Mouse (Mus musculus): ENCODE measurements around the gene Esyt3.

Gene Esyt3

DNA sequence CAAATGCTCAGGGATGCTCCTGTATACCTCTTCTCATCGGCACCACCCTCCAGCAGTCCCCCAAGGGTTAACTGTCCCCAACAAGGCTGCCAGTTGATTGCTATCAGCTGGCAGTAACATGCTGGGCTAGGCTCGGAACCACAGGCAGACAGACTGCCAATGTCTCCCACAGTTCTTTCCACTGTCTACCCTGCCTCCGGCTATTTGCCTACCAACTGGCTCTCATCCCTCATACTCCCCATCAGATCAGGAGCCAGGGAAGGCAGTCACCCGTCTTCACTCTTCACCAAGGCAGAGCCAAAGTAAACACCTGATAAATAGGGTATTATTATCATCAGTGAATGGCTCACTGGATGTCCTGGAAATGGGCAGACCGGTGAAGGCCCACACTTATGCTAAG is 3.6 kb downstream of the Esyt3 start:
- no peak for DNase-seq (ENCODE audit: low spot score)

DNA sequence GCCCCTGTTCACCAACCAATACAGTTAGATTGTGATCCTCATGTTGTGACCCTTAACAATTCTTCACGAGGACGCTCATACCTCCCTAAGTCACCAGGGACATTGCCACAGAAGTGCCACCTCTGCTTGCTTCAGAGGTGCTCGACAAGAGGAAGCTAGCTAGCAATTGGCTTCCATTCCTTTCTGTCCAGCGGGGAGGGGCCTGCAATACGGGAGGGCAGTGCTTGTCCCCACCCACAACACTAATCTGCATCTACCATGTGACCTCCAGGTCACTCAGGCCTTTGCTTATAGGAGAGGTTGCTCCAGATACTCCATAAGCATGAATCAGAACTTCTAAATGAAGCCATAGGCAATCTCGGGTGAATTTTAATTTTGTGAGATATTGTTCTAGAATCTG is 5.0 kb downstream of the Esyt3 start:
- DNase-seq (ENCODE audit: low spot score): no peak

DNA sequence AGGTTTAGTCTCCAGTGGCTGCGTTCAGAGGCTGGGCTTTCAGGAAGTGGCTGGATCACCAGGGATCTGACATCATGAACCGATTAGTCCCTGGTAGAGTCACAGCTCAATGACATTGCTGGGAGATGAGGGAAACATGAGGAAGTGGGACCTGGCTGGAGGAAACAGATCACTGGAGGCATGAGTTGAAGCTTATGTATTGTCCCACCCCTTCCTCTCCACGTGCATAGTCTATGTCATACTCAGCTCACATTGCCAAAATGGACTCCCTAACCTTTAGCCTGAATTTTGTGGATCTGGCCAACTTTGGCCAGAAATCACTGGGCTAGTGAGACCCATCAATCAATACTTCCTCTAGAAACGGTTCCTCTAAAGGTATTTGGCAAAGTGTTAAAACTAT is 5.4 kb downstream of the Esyt3 start:
- no peak for DNase-seq (ENCODE audit: low spot score)

DNA sequence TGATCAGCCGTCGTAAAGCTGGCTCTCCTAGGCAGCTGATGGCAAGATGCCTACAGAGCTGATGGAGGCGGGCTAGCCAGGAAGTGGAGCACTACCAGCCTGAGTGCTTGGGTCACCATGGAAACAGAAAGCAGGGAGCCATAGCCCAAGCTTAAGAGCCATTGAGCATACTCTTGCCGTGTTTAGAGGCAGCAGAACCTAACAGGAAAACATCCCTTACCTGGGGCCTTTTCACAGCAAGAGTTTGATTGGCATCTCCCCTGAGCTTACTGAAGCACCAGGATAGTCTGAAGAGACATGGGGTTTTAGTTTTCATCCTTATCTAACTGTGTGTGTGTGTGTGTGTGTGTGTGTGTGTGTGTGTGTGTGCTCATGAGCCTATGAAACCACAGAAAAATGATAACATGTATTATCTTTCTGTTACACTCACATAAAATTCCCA is 13.0 kb downstream of the Esyt3 start:
- no peak for DNase-seq (ENCODE audit: low spot score)

DNA sequence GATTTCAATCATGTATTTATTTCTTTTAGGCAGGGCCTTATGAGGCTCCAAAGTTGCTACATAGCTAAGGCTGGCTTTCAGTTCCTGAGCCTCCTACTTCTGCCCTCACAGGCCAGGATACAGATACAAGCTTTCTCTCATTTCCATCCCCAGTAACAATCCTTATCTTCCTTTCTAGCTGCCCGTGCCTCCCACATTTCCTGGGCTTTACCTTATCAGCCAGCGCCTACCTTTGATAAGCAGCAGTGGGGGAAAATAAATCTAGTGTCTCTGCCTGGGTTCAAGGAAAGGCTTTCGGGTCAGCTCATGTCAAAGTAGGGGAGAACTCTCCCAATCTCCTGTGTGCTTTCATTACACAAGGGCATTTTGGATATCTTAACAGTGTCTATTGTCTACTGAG is 16.8 kb downstream of the Esyt3 start:
- DNase-seq (ENCODE audit: low spot score): no peak

DNA sequence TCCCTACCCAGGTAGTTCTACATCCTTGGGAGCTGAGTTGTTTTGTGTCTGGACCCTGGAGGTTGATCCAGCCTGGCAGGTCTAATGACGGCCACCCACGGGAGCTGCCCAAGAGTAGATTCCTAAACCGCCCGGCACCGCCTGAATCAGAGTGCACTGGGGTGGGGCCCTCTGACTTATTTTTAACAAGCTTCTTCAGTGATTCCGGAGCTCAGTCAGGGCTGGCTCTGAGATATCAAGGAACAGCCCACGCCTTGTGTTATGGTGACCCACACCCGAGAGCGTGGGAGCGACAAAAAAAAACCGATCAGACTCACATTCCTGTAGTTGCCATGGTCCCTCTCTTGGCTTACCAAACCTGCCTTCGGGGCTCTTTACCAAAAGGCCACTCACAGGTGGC is 18.2 kb downstream of the Esyt3 start:
- no peak for DNase-seq (ENCODE audit: low spot score)

DNA sequence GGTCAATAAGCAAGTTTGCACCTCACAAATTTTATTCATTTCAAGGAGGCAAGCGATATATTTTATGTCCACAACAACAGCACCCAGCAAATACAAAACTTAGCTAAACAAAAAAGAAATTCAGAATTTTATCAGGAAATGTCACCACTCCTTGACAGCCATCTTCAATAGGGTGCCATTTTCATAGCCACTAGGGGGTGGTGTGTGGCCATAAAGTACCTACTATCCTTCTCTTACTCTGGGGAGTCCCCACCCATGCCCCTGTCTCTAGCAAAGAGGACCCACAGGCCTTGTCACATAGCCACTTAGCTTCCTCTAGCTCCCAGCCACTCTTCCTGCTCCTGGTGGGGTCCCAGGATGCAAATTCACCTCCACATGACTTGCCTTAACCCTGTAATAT is 19.2 kb downstream of the Esyt3 start:
- DNase-seq (ENCODE audit: low spot score): no peak

DNA sequence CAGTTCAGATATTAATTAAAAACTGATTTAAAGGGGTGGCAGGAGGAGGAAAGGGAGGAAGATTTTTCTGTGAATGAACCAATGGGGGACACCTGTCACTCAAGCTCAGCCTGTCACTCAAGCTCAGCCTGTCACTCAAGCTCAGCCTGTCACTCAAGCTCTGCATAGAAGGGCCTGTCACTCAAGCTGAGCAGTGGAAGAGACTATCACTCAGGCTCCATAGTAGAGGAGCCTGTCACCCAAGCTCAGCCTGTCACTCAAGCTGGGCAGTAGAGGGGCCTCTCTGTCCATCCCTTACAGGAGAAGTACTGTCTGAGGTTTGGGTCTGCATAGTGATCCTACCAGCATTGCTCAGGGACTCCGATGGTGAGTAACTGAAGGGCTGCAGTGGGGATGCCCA is 20.1 kb downstream of the Esyt3 start:
- no peak for DNase-seq (ENCODE audit: low spot score)

DNA sequence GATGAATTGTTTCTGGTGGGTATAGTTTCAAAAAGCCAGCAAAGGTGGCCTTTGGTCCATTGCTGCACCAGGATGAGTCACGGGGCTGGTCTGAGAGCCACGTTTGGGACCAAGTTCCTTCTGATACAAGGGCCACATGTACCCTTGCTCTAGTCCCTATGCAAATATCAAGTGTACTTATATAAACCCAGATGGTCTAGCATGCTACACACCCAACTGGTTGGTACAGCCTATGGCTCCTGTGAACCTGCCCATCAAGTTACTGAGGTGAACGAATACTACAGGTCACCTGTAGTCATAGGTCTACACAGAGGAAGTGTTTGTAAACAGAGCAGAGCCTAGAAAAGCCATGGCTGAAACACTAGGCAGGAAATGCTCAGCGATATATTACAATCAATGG is 21.8 kb downstream of the Esyt3 start:
- no peak for DNase-seq (ENCODE audit: low spot score)

DNA sequence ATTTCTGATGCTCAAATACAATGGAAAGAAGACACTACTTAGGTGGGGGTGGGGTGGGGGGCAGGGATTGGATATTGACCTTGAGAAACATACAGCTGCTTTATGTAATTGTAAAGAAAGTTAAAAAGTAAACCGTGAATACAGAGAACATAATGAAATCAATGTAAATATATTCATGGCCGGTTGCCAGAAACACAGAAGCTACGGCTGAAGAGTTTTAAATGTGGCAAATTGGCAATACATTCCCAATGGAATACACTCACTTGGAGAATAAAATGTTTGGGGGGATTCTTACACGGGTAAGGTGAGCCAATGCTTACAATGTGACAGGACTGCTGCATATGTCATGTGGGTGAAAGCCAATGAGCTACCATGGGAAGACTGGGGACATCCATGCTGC is 31.5 kb downstream of the Esyt3 start:
- no peak for DNase-seq (ENCODE audit: low spot score)

DNA sequence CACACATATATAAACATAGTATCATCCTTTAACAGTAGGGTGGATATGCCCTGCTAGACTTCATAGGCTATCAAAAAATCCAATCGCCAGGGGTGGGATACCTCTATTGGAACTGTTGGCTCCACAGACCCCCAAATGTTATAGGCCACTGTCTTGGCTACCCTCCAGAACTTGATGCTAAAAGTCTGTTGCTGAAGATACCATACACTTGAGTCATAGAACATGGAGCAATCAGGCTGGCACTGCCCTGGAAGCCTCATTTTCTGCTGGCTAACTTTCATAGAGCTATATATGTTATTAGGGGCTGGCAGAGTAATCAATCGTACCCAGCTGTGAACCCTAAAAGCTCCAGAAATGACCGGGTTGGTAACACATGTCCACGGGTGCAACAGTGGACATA is 32.4 kb downstream of the Esyt3 start:
- DNase-seq (ENCODE audit: low spot score): no peak

DNA sequence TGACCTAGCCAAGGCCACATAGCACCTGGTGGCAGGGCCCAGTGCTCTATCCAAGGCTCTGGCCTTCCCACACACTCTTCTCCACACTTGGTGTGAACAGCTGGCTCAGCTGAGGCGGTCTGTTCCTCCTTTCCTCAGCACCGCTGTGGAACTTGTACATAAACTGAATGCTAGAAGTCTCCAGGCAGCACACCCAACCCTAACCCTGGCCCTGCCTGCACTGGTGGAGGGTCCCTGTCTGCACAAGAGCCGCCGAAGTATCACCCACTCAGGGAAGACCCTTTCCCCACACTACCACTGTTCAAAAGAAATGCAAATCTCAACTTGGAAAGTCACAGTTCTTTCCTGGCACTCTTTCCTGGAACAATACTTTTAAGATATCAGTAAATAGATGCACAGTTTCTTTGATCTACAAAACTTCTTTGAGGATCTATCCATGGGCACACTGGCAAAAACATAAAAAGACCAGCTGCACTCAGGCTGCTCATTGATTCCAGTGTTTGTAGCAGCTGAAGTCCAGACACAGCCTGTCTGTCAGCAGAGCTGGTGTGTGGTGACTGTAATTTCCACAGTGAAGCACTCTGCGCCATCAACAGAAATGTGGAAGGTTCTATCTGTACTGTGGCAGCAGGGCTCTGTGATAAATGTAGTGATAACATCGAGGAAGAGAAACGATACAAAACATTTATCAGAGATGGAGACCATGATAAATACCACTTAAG is 33.0 kb downstream of the Esyt3 start:
- no peak for DNase-seq (ENCODE audit: low spot score)

DNA sequence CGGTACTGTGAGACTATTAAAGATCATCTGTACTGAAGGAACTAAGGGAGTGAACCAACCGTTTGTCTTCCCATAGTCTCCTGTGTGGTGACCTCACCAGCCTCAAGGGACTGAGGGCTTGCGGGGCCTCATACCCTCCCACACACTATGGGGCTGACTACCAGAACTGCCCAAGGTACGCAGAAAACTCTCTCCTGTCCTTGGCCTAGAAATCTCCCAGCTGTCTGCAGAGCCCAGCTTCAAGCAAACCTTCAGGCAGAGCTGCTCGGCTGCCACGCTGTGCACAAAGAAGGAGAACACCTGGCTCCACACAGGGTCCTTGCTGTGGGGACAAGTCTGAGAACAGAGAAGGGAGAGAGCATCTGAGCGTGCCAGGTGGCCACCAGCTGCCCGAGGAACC is 38.4 kb downstream of the Esyt3 start:
- DNase-seq (ENCODE audit: low spot score): no peak

DNA sequence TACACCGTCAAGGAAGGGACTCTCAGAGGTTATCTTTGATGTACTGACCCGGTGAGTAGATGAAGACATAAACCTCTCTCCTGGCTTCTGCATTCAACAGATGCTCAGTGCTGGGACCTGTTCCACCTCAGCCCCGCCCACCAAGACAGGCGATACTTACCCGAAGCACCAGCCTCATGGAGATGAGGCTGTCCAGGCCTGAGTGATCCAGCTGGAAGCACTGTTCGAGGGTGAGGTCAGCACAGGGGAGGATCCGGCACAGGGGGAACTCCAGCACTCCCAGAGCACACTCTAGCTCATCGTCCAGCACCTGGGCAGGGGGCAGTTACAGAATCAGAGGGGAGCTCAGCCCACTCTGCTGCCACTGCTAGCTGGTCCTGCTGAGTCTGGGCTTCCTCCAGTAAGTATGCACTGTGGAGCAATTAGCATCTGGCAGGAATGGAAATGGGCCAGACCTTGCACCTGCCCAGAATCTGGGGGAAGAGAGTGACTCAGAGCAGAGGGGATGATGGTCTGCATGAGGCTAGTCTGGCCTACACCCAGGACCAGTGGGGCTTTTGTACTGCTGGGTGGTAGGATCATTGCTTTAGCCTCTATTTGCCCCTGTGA is 38.9 kb downstream of the Esyt3 start:
- no peak for DNase-seq (ENCODE audit: low spot score)

DNA sequence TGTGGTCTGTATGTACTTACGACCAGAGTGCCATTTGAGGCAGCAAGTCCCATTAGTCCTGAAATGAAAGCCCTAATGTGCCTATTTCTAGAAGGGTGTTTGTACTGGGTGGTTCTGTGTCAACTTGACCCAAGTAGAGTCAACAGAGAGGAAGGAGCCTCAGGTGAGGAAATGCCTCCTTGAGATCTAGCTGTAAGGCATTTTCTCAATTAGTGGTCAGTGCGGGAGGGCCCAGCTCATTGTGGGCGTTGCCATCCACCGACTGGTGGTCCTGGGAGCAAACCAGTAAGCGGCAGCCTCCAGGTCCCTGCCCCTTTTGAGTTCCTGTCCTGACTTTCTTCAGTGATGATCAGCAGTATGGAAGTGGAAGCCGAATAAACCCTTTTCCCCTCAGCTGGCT is 52.1 kb downstream of the Esyt3 start:
- no peak for DNase-seq (ENCODE audit: low spot score)

DNA sequence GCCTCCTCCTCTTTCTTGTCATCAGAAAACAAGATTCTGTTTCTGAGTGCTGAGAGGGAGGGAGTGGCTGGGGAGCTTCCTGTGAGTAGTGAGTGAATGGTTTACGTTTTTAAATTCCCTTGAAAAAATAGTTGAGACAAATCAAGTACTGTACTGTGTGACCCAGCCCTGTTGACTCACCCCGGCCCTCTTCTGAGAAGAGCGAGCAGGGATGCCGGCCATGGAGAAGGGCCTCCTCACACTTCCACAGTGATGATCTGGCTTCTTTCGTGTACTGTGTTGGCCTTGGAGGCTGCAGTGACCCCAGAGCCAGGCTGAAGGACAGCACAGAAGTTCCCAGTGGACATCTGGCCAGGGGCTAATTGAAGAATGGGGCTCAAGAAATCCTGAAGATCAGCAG is 54.1 kb downstream of the Esyt3 start:
- DNase-seq (ENCODE audit: low spot score): no peak

Measured in urinary bladder, postnatal 10 days (tissue).